Mouse (Mus musculus) frontal cortex, postnatal 10 days (tissue): ENCODE measurements around the gene Nectin1.
A peak's percentile ranks its signal among the peaks of the same experiment; 100 is the strongest.

Source experiments
- DNase-seq, 2 experiments: peaks; one replicate each; pipeline ENCODE4 v3.0.0; 2022; ENCODE audit warnings: low spot score in 2 of 2, mixed read lengths in 1 of 2

Nectin1 gene

DNA sequence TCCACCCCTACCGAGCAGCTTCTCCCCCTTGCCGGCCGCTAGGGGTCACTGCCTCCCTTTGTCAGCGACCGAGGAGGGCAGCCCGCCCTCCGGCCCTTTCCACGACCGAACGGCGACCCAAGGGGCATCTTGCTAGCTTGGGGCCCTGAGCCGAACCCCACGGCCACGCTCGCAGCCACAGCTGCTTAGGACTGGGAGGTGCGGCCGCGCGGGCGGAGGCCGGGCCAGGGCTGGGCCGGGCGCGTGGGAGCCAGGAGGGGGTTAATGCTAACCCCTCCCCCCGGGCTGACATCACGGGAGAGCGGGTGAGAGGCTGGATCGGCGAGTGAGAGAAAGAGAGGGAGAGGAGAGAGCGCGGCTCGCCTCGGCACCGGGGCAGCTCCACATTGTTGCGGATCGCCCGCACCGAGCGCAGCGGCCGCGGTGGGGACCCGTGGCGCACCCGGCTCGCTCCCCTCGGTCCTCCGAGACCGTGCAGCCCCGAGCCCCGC lies at the start of gene Nectin1:
Gene Nectin1, plus strand, starts transcription at position 338 of the 491 bp plus-strand sequence.
- peak; percentile 80 to 87 for DNase-seq

DNA sequence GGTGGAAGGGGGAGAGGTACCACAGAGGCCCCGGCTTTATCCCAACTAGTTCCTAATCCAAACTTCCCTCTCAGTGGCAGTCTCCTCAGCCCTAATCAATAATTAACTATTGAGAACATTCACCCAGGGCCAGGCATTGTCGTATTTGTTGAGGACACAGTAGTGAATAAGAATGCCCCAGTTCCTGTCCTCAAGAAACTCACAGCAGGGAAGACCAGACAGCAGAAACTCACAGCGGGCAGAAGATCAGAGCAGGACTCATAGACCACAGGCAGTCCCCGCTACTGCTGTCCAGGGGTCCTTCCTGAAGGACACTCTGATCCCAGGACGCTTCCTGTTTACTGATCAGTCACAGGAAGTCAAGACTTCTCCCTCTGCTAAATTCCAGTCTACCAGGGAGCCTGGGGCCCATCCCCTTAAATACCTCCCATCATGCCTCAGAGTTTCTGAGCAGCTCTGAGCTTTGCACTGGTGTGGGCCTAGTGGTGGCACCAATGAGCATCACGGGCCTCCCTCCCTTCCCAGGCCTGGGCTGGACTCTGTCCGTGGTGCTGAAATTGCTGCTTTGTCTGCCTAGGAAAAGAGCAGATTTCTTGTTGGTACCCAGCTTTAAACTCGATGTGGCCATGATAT lies 45.6 kb upstream of the Nectin1 start:
- DNase-seq = no peak

GRCm38 (mm10) chr9:43698841-43699240 lies 44.9 kb upstream of the Nectin1 start:
- no peak for DNase-seq

DNA sequence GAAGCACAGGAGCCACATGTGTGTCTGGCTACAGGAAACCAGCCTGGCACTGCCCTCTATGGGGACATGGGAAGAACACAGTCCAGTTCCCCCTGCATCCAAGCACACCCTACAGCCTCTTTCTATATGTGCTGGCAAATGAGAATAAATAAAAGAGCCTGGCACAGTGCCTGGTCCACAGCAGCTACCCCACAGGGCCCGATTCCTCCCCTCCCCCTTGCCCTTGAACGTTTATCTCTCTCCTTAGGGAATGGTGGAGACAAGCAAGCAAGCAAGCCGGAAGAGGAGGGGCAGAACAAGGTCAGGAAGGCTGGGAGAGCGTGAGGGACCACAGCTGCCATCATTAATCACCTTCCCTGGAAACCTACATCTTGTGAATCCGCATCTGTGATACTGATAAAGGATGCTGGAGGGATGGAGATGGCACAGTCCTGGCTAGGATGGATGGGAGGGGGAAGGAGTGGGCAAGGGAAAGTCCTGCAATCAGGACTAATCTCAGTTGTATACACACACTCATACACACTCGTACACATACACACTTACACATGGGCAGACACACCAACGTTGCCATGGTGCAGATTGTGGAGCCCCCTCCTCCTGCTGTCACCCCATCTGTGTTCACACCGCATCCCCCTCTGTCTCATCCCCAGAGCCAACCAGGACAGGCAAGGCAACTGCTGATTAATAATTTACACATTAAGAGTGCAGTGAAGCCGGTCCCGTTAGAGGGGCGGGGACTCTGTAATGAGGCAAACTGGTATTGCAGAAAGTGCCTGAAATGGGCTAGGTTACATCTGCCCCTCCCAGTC lies 44.2 kb upstream of the Nectin1 start:
- no peak for DNase-seq

DNA sequence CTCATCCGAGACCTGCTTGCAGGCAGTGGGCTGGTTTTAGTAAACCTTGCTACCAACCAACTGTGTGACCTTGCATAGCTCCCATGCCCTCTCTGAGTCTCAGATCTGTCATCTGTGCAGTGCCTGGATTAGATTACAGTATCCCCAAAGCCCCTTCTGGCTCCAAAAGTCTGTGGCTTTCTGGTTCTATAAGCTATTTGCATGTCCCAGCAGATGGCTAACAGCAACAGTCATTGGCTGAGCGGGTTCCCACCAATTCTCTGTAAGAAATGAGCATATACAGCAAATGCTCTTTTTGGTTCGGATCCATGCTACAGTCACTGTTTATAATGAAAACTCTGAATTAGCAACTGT lies 43.6 kb upstream of the Nectin1 start:
- no peak for DNase-seq

DNA sequence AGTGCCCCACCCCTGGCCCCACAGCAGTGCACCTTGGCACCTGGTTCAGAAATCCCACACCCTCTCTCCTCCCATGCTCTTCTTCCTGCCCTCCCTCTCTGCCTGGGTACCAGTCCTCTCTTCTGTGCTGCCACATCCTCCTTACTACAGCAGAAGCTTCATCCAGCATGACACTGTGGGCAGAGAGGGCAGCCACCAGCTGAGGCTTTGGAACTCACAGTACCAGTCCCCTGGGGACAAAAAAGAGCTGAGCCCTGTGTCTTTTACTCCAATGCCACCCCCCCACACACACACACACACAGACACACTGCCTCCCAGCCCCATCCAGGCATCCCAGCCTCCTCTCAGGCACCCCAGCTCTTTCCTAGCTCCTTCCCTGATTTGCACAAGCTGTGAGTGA lies 42.0 kb upstream of the Nectin1 start:
- DNase-seq = no peak

GRCm38 (mm10) chr9:43707571-43707970 lies 36.2 kb upstream of the Nectin1 start:
- no peak for DNase-seq

- DNase-seq = no peak
Measured at GRCm38 (mm10) chr9:43708715-43709114, 35.1 kb upstream of the Nectin1 start.

DNA sequence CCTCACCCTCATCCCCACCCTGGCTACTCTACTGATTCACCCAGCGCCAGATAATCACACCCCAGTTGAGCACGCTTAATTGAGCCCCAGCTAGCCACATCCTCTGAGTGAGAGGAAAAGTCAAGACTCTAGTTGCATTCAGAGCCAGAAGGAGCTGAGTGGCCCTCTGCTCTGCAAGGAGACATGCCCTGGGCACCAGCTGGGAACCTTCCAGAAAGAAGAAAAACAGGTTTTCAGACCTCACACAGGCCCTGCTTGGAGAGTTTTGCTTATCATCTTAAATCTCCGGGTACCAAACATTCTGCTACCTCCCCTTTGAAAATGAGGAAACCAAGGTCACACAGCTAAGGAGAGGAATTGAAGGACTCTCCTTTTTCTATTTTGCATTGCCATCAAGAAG lies 30.4 kb upstream of the Nectin1 start:
- no peak for DNase-seq

GRCm38 (mm10) chr9:43719407-43719839 lies 24.4 kb upstream of the Nectin1 start:
- no peak for DNase-seq

- no peak for DNase-seq
Measured at GRCm38 (mm10) chr9:43720046-43720445, 23.7 kb upstream of the Nectin1 start.

DNA sequence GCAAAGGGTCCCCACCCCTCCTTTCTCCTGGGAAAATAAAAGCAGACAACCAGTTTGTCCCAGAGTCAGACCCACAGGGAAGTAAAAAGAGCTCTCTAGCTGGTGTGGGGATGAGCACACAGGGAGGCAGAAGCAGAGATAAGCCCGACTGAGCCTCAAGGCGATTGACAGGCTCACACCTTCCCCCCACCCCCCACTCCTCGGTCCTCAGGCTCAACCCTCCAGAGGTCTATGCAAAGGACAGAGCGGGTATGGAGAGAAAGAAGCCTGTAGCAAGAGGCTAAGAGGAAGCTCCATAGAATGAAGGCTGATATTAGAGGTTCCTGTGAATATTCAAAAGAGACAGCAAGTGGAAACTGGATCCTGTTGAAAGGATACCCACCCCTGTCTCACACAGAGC lies 19.7 kb upstream of the Nectin1 start:
- DNase-seq = no peak

DNA sequence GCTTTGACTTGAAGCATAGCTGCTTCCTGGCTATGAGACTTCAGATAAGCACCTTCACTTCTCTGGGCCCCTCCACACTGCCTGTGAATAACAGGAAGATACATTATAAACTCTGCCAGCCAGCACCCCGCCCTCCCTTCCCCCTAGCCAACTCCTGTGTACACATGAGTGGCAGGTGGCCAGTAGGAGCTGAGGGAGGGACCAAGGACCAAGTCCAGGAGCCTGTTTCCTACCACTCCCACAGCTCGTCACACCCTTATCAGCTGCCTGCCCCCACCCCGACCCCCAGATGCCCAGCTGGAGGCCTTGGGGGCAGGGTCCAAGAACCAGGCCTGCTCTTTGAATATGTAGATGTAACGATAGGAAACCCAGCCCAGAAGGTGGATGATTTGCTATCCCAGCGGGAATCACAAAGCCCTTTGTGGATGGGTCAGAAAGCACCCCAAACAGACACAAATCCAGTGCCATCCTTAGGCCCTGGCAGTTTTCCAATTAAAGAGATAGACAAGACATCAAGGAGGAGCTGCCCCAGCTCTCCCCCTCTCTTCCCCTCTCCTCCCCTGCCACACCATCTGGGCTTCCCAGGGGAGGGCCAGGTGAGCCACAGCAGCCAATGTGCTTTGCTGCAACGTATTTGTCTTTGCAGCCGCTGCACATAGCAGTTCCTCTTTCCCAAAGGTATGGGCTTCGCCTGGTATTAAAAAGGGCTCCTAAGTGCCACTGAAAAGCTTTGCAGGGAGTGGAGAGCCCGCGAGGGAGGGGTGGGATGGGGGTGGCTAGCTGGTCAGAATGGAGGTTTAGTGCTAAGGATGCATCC lies 14.1 kb upstream of the Nectin1 start:
- DNase-seq = no peak

- DNase-seq = peak in 1 of 2 experiments; percentile 49
Measured at GRCm38 (mm10) chr9:43730284-43731027, 13.3 kb upstream of the Nectin1 start.

GRCm38 (mm10) chr9:43731880-43732279 lies 11.9 kb upstream of the Nectin1 start:
- DNase-seq = no peak

GRCm38 (mm10) chr9:43732671-43733070 lies 11.1 kb upstream of the Nectin1 start:
- DNase-seq = no peak

DNA sequence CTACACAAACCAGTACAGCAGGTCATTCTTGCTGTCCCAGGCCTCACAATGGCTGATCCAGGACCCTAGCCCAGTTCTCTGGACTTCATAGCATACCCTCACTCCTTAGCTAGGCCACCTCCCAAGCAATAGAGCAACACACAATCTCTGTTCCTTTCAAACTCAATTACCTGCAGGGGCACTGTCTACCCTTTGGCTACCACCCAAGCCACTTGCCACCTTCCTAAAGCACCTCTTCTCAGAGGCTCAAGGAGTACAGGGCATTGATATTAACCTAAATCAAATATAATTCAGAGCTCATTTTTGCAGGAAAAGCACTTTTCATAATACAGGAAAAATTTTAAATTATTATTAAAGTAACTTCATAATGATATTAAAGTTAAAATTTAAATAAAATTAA lies 8.8 kb upstream of the Nectin1 start:
- DNase-seq = no peak

DNA sequence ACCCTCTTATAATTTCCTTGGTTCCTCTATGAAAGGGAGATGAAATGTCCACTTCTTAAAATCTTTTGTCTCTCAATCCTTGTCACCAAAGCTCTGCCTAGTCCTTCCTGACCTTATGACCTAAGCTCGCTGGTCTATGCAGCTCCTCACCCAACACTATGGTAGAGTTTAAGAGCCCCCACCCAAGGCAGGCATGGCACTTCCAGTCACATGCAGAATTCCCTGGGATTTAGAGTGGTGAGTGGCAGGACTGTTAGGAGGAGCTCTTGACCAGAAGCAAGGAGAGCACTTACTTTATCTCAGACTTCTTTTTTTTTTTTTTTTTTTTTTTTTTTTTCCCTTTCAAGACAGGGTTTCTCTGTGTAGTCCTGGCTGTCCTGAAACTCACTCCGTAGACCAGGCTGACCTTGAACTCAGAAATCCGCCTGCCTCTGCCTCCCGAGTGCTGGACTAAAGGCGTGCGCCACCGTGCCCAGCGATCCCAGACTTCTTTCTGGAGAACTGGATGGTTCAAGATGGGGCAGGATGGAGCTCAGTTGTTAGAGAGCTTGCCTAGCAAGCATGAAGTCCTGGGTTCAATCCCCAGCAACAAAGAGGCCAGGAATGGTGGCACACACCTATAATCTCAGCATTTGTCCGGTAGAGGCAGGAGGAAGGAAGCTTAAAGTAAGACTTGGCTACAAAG lies 7.6 kb upstream of the Nectin1 start:
- no peak for DNase-seq

DNA sequence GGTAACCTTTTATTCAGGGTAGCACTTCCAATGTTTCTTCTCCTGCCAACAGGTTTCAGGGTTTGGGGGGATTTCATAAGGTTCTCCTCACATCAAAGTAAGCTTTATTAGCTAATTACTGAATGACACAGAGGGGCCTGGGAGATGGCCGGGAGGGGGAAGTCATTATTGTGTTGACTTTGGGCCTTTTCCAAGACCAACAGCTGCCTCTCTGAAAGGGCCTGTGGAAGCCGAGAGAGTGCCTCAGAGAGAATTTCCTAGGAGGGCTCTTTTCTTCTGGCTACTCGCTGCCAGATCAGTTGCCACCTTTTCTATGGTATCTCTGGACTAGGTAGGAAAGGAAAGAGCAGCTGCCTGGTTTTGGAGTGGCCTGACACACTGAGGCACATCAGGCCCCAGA lies 6.5 kb upstream of the Nectin1 start:
- DNase-seq = no peak

GRCm38 (mm10) chr9:43737871-43738292 lies 5.9 kb upstream of the Nectin1 start:
- DNase-seq = no peak

- DNase-seq = no peak
Measured at GRCm38 (mm10) chr9:43738480-43739084, 5.2 kb upstream of the Nectin1 start.
